Mouse (Mus musculus) heart, embryonic 11.5 days (tissue): ENCODE measurements around the gene Irak1. TPM values are rescaled to one million over a fixed set of nuclear protein-coding genes. Genes with fewer than 3 reads are reported as not detected.

Source experiments
- ATAC-seq: fragments of 200-750 bp; cut with Nextera tagmentation; replicated peaks from 2 replicates; pipeline ENCODE4 v1.8.0; 2017; ENCODE audit warnings: moderate library complexity; ENCODE audit not compliant: insufficient number of reproducible peaks, low FRiP score, low TSS enrichment
- H3K27ac ChIP-seq: fragments of 300-500 bp; sonication (generic); 2 replicates; pipeline ENCODE4 v1.5.1; 2014; ENCODE audit warnings: mild to moderate bottlenecking, low read depth, low read length
- H3K27me3 ChIP-seq: fragments of 300-500 bp; sonication (generic); 2 replicates; pipeline ENCODE4 v1.6.1; 2014; ENCODE audit warnings: mild to moderate bottlenecking, low read length, mixed read lengths; ENCODE audit not compliant: control insufficient read depth, insufficient read depth
- H3K36me3 ChIP-seq: fragments of 300-500 bp; sonication (generic); 2 replicates; pipeline ENCODE4 v1.6.1; 2014; ENCODE audit warnings: mild to moderate bottlenecking, low read length, moderate library complexity, mixed read lengths; ENCODE audit not compliant: control insufficient read depth, insufficient read depth
- H3K4me1 ChIP-seq: fragments of 300-500 bp; sonication (generic); 2 replicates; pipeline ENCODE4 v1.6.1; 2014; ENCODE audit warnings: low read length; ENCODE audit not compliant: control insufficient read depth, insufficient read depth
- H3K4me2 ChIP-seq: fragments of 300-500 bp; sonication (generic); 2 replicates; pipeline ENCODE4 v1.6.1; 2014; ENCODE audit warnings: mild to moderate bottlenecking, moderate library complexity
- H3K4me3 ChIP-seq: fragments of 300-500 bp; sonication (generic); 2 replicates; pipeline ENCODE4 v1.5.1; 2014; ENCODE audit warnings: low read depth, low read length
- H3K9ac ChIP-seq: fragments of 300-500 bp; sonication (generic); 2 replicates; pipeline ENCODE4 v1.6.1; 2014; ENCODE audit warnings: mild to moderate bottlenecking, low read depth, low read length, moderate library complexity
- H3K9me3 ChIP-seq: fragments of 300-500 bp; sonication (generic); replicated peaks from 2 replicates; pipeline ENCODE4 v1.6.1; 2016; ENCODE audit warnings: low read length; ENCODE audit not compliant: control insufficient read depth
- WGBS: fragments of 180-500 bp; shearing (Covaris S2); extraction: QIAGEN DNeasy Blood & Tissue Kit; methylation state at CpG from one replicate; pipeline ENCODE4 v1.1.7; 2014; ENCODE audit not compliant: insufficient replicate concordance; 5-methylcytosine and 5-hydroxymethylcytosine counted together
- polyA plus RNA-seq: library from polyadenylated mRNA; unstranded; fragments of >200 nt; fragmentation: Nextera tagmentation; extraction: Ambion mirVana; gene quantifications from 2 replicates; pipeline ENCODE4 v1.2.1, GENCODE M21; 2014

The Irak1 gene
- 39.3 and 40.7 TPM in 2 replicates for polyA plus RNA-seq

DNA sequence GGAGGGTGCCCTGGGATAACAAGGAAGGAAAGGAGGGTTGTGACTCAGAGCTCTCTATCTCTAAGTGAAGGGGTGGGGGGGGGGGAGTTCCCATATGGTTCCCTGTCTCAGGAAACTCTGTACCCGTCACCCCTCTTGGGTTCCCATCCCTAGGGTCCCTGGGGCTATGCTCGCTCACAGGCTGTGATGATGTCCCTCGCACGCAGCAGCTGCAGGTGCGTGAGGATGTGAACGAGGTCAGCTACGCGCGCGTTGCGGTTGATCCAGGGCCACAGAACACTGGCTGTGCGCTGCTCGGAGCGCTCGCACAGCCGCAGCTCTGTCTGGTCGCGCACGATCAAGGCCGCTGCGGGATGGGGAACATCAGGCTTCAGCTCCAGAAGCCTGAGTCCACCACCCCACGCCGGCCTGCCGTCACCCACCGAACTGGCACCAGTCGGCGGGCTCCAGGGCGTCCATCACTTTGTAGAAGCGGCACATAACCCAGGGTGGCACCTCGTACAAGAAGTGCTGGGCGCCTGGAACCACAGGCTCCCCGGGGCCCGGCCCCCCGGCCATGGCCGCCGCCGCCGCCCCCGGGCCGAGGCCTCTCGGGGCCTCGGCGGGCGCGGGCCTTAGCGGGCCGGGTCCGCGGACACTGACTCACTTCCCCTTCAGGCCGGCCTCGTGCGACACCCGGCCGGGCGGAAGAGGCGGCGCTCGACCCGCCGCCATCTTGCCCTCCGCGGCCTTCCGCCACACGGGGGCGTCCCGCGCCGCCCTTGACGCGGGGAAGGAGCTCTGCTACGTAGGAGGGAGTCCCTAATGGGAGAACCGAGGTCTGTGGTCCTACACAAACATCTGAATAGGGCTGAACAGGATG is at the start of gene Irak1:
Gene Irak1 (minus strand): TSS at position 731 of the 862 bp plus-strand sequence.
- Histone ChIP-seq H3K9me3 (no peaks in the 10 kb centered on the region), H3K36me3 (no peaks in the 10 kb centered on the region), H3K4me1 (no peaks in the 10 kb centered on the region), H3K4me3 (peak within 1 kb of the TSS; percentile 63), H3K27ac (peak within 1 kb of the TSS; percentile 79), H3K4me2 (peak within 1 kb of the TSS; percentile 68), H3K9ac (peak within 1 kb of the TSS; percentile 87), H3K27me3 (peaks cover 4% of the 10 kb centered on the region)
- ATAC-seq: peak; percentile 80
- WGBS: 16% methylated on average over 60 of the region's 72 CpGs

DNA sequence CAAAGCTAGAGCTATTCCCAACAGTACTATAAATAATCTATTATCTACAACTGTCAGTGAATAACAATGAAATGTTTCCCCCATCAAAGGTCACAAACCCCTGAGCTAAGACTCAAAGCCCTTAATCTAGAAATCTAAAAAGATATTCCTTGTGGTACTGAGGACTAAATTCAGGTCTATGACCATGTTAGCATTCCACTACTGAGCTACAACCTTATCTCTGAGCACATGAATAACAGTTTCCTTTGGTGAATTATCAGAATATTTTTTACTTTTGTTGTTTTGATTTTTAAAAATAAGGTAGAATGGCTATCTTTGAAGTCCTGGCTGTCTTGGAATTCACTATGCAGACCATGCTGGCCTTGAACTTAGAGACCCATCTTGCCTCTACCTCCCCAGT is 47.1 kb upstream of the Irak1 start:
- Histone ChIP-seq H3K27me3 (no peaks in the 10 kb centered on the region), H3K9me3 (no peaks in the 10 kb centered on the region), H3K36me3 (no peaks in the 10 kb centered on the region), H3K4me1 (no peaks in the 10 kb centered on the region), H3K27ac (no peak overlapping the region), H3K4me2 (no peak overlapping the region), H3K4me3 (no peak overlapping the region), H3K9ac (no peak overlapping the region)
- no peak for ATAC-seq

DNA sequence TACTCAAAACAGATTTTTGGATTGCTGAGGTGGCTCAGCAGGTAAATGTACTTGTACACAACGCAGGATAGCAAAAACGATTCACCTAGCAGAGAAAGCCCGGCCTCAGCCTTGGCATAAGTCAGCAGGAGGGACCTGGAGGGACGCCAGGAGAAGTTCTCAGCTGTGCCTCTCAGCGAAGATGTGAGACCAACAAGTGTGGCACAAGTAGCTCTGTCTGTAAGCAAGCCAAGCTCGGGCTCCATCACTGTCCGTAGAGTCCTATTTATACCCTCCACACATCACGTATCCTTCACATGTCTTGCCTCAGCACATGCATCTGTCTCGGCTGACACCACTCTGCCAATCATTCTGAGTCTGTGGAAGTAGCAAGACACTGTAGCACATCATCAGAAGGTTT is 44.2 kb upstream of the Irak1 start:
- no peak for ATAC-seq

DNA sequence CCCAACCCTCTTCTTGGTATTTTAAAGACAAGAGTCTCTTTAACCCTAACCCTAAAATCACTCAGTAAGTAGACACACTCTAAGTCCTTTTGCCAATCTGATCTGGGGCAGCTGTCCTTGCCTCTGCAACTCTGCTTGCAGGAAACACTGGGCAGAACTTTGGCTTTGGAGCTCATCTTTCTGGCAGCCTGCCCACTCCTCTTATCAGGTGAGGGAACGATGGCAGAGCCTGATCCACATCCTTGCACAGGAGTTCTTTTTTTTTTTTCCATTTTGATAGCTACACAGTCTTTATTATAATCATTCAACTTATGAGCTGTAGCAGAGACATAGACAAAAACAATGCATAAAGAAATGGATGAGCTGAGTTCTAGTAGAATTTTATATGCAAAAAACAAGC is 21.4 kb upstream of the Irak1 start:
- WGBS: 28% methylated on average over 1 of the region's 1 CpGs
- Histone ChIP-seq H3K27ac (no peak overlapping the region), H3K4me3 (no peak overlapping the region), H3K36me3 (no peaks in the 10 kb centered on the region), H3K9me3 (no peaks in the 10 kb centered on the region), H3K9ac (no peak overlapping the region), H3K4me2 (no peak overlapping the region), H3K27me3 (no peaks in the 10 kb centered on the region), H3K4me1 (no peaks in the 10 kb centered on the region)
- ATAC-seq: no peak

More for the DNA sequence above, 44.2 kb upstream of the Irak1 start:
- H3K4me3 ChIP-seq: no peak overlapping the region
- no peak overlapping the region for H3K27ac ChIP-seq
- no peaks in the 10 kb centered on the region for H3K9me3 ChIP-seq
- H3K9ac ChIP-seq: no peak overlapping the region
- H3K36me3 ChIP-seq: no peaks in the 10 kb centered on the region
- H3K27me3 ChIP-seq: no peaks in the 10 kb centered on the region
- no peaks in the 10 kb centered on the region for H3K4me1 ChIP-seq
- H3K4me2 ChIP-seq: no peak overlapping the region
- 80% methylated on average over 9 of the region's 9 CpGs for WGBS

DNA sequence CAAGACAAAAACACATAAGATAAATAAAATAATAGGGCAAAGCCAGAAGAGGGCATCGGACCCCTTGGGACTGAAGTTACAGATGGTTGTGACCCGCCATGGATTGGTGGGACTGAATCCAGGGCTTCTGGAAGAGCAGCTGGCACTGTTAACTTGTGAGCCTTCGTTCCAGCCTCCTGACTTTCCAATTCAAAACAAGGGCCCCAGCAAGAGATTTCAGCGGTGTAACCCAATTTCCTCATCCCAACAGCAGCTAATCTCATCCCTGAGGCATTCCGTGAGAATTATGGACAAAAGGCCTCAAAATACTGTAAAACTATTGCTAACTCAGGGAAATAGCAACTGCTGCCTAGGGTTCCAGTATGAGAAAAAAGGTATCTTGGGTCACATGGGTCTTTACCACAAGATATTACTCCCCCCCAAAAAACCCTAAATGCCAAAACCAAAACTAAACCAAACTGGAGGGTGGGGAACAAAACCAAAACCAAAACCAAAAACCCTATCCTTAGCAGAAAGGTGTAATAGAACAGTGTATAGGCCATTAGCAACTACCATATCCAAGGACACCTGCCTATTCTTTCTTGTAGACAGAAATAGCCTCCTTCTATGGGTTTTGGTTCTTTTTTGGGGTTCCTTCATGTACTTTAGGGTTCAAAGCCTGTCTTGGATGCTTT is 14.1 kb upstream of the Irak1 start:
- Histone ChIP-seq H3K4me2 (no peak overlapping the region), H3K9me3 (no peaks in the 10 kb centered on the region), H3K27me3 (no peaks in the 10 kb centered on the region), H3K4me3 (no peak overlapping the region), H3K9ac (no peak overlapping the region), H3K4me1 (no peaks in the 10 kb centered on the region), H3K27ac (no peak overlapping the region), H3K36me3 (peaks cover 3% of the 10 kb centered on the region; the same call in 1 of the 2 replicates)
- ATAC-seq: no peak
- 84% methylated on average over 5 of the region's 5 CpGs for WGBS

DNA sequence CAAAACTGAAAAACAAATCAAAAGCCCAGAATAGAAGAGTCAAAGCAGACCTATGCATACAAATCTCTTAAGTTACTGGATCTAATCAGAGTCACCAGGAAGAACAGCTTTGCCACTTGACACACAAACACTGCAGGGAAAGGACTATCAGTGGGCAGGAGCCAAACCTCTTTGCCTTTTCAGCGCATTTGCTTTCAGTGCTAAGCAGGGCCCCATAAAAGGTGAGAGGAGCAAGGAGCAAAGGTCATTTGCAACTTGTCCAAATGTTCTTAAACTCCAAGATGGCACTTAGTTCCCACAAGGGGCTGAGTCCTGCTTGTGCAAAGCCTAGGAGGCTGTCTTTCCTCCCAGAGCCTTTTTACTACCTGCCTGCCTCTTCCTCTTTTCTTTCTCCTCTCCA is 6.3 kb upstream of the Irak1 start:
- Histone ChIP-seq H3K4me1 (0 out of 2 replicates have a peak, but pooled peaks cover 3% of the 10 kb centered on the region), H3K27me3 (no peaks in the 10 kb centered on the region; the same call in 1 of the 2 replicates), H3K27ac (no peak overlapping the region), H3K4me3 (no peak overlapping the region), H3K9me3 (no peaks in the 10 kb centered on the region), H3K4me2 (no peak overlapping the region), H3K9ac (no peak overlapping the region), H3K36me3 (no peaks in the 10 kb centered on the region)
- ATAC-seq: no peak
- 52% methylated on average over 1 of the region's 1 CpGs for WGBS

DNA sequence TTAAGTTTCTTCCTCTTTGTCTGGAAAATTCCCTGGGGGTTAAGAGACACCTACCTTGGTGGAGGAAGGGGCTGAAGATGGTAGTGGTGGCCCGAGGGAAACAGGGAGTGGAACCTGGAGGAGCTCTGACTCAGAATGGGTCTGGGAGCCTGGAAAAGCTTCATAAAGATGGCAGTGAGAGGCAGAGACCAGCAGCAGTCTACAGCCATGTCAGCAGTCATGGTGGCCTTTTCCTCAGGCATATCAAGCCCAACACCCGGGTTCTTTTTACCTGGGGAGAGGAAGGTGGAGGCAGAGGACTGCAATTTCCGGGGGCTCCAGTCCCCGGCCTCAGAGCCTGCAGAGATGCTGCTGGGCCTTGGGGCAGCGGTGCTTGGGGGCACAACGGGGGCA is 927 bp downstream of the Irak1 start:
- H3K27ac ChIP-seq: no peak overlapping the region
- WGBS: 29% methylated on average over 6 of the region's 6 CpGs
- H3K4me1 ChIP-seq: no peaks in the 10 kb centered on the region
- peak overlapping the region; percentile 87 for H3K9ac ChIP-seq
- H3K9me3 ChIP-seq: no peaks in the 10 kb centered on the region
- no peaks in the 10 kb centered on the region for H3K36me3 ChIP-seq
- H3K27me3 ChIP-seq: peaks cover 4% of the 10 kb centered on the region
- ATAC-seq: no peak
- H3K4me2 ChIP-seq: peak overlapping the region; percentile 68
- H3K4me3 ChIP-seq: peak overlapping the region; percentile 63

DNA sequence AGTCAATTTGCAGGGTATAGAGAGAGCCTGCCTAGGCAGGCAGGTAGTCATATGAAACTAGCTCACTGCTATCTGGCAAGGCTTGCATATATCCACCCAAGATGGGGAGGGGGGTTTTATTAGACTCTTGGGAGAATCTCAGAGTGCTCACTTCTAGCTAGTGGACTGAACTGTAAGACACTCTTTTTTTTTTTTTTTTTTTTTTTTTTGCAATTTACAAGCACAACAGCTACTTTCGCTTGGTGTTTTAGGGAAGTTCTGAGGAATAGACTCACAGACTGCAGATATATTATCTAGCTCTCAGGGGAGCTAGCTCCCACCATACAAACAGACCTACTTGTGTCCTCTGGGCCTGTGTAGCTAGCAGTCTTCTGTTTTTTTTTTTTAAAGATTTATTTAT is 9.1 kb downstream of the Irak1 start:
- H3K9me3 ChIP-seq: no peaks in the 10 kb centered on the region
- no peak overlapping the region for H3K9ac ChIP-seq
- WGBS: 100% methylated on average over 1 of the region's 1 CpGs
- peaks cover 3% of the 10 kb centered on the region; the same call in 1 of the 2 replicates for H3K36me3 ChIP-seq
- H3K27ac ChIP-seq: no peak overlapping the region
- H3K4me2 ChIP-seq: no peak overlapping the region
- H3K4me3 ChIP-seq: no peak overlapping the region
- no peaks in the 10 kb centered on the region for H3K27me3 ChIP-seq
- H3K4me1 ChIP-seq: no peaks in the 10 kb centered on the region
- no peak for ATAC-seq
